Mouse (Mus musculus) olfactory bulb, adult 2 months (tissue): ENCODE data around the gene Fam25c. TPM values are rescaled to one million over a fixed set of nuclear protein-coding genes. Genes with fewer than 3 reads are reported as not detected.

Source experiments
- H3K27ac ChIP-seq: fragments of 200-500 bp; 2 replicates; pipeline ENCODE4 v1.5.1; 2012; ENCODE audit warnings: low read depth, low read length; ENCODE audit not compliant: insufficient read depth
- H3K4me1 ChIP-seq: fragments of 200-500 bp; 2 replicates; pipeline ENCODE4 v1.6.1; 2012; ENCODE audit warnings: low read length; ENCODE audit not compliant: control insufficient read depth, insufficient read depth
- H3K4me3 ChIP-seq: fragments of 200-500 bp; 2 replicates; pipeline ENCODE4 v1.5.1; 2012; ENCODE audit warnings: mild to moderate bottlenecking, low read depth, low read length, moderate library complexity; ENCODE audit not compliant: insufficient read depth
- CTCF ChIP-seq: fragments of 200-500 bp; IDR thresholded peaks from 2 replicates; pipeline ENCODE4 v1.5.1; 2012; ENCODE audit warnings: low read depth, mild to moderate bottlenecking, low read length, moderate library complexity; ENCODE audit not compliant: insufficient read depth
- POLR2A ChIP-seq: fragments of 200-500 bp; IDR thresholded peaks from 2 replicates; pipeline ENCODE4 v1.6.1; 2012; ENCODE audit warnings: mild to moderate bottlenecking, low read depth, low read length, moderate library complexity; ENCODE audit not compliant: insufficient read depth
- WGBS: fragments of 180-500 bp; shearing (Covaris S2); methylation state at CpG from one replicate; pipeline ENCODE4 v1.1.7; 2018; 5-methylcytosine and 5-hydroxymethylcytosine counted together
- polyA plus RNA-seq: library from polyadenylated mRNA; stranded (reverse); fragments of >200 nt; gene quantifications from 2 replicates; pipeline ENCODE4 v1.2.4, GENCODE M21; 2012; ENCODE audit warnings: low replicate concordance; ENCODE audit not compliant: missing spikeins, insufficient read depth, insufficient read length

The Fam25c gene
- not detected in 2 replicates for polyA plus RNA-seq

DNA sequence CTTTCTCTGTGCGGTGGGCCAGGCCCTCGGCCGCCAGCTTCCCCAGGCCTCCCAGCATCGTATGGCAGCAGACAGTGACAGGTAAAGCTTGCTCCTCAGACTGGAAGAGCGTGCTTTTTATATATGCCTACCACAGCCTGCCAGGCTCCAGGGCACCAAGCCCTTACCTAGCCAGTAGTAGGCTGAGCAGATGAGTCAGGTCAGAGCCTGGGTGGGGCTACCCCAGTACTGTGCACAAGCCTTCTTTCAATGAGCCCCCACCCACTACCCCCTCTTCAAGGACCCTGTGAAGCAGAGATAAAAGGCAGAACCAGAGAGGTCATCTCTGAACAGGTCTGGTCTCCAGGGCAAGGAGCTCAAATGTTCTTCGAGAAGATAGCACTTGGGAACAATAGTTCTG, at the start of gene Fam25c:
TSS of gene Fam25c (minus strand) at position 133 of the 400 bp plus-strand sequence.
- TF ChIP-seq POLR2A (no peak), CTCF (no peak)
- Histone ChIP-seq H3K4me1 (peaks cover 17% of the 10 kb centered on the region), H3K4me3 (no peak within 1 kb of the TSS), H3K27ac (no peak within 1 kb of the TSS)
- WGBS = 90% methylated on average over 6 of the region's 6 CpGs

- no peak overlapping the region for H3K27ac ChIP-seq
- H3K4me1 ChIP-seq = no peaks in the 10 kb centered on the region
- no peak overlapping the region for H3K4me3 ChIP-seq
- TF ChIP-seq POLR2A (no peak), CTCF (no peak)
- WGBS = 96% methylated on average over 7 of the region's 7 CpGs
Measured at GRCm38 (mm10) chr14:34403424-34403823, 48.2 kb upstream of the Fam25c start.

GRCm38 (mm10) chr14:34402871-34403270, 47.6 kb upstream of the Fam25c start:
- TF ChIP-seq POLR2A = no peak
- no peak for TF ChIP-seq CTCF
- no peak overlapping the region for H3K27ac ChIP-seq
- no peaks in the 10 kb centered on the region for H3K4me1 ChIP-seq
- H3K4me3 ChIP-seq = no peak overlapping the region
- 80% methylated on average over 8 of the region's 8 CpGs for WGBS

DNA sequence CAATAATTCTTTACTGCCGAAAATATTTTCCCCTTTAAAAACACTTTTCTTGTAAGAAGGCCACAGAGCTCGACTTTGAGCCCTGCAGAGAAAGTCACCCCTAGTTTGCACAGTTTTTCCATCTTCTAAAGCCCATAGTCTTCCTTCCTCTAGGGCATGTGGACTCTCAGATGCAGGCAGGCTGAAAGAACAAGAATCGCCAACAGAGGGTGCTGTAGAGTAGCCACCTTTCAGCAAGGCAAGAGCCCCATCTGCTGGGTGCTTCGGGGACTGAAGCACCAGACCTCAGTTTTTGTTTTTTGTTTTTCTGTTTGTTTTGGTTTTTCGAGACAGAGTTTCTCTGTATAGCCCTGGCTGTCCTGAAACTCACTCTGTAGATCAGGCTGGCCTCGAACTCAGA, 45.9 kb upstream of the Fam25c start:
- TF ChIP-seq POLR2A (no peak), CTCF (peak; percentile 98)
- H3K4me3 ChIP-seq = no peak overlapping the region
- no peak overlapping the region for H3K27ac ChIP-seq
- no peaks in the 10 kb centered on the region for H3K4me1 ChIP-seq
- 43% methylated on average over 6 of the region's 6 CpGs for WGBS

- Histone ChIP-seq H3K4me1 (no peaks in the 10 kb centered on the region), H3K27ac (no peak overlapping the region), H3K4me3 (no peak overlapping the region)
- TF ChIP-seq CTCF = no peak
- TF ChIP-seq POLR2A = no peak
- 72% methylated on average over 3 of the region's 3 CpGs for WGBS
Measured at GRCm38 (mm10) chr14:34400021-34400420, 44.8 kb upstream of the Fam25c start.

GRCm38 (mm10) chr14:34399301-34399700, 44.1 kb upstream of the Fam25c start:
- TF ChIP-seq CTCF = no peak
- TF ChIP-seq POLR2A = no peak
- H3K27ac ChIP-seq = no peak overlapping the region
- 94% methylated on average over 6 of the region's 6 CpGs for WGBS
- H3K4me1 ChIP-seq = no peaks in the 10 kb centered on the region
- H3K4me3 ChIP-seq = no peak overlapping the region

DNA sequence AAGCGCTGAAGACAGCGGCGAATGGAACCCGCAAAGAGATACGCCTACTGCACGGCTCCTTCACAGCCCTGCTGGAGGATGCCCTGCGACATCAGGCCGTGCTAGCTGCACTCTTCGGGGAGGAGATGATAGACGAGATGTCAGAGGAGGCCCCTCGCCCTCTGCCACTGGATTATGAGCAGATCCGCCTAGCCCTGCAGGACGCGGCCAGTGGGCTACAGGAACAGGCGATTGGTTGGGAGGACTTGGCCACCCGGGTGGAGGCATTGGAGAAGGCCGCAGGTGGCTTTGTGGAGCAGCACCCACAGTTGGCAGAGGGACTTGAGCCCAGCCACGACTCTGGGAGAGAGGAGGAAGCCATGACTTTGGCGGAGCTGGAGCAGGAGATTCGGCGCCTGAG, 43.7 kb upstream of the Fam25c start:
- Histone ChIP-seq H3K4me3 (no peak overlapping the region), H3K27ac (no peak overlapping the region), H3K4me1 (no peaks in the 10 kb centered on the region)
- TF ChIP-seq POLR2A (no peak), CTCF (no peak)
- 95% methylated on average over 21 of the region's 21 CpGs for WGBS

- TF ChIP-seq POLR2A = no peak
- TF ChIP-seq CTCF = no peak
- Histone ChIP-seq H3K27ac (no peak overlapping the region), H3K4me1 (no peaks in the 10 kb centered on the region), H3K4me3 (no peak overlapping the region)
- 79% methylated on average over 5 of the region's 5 CpGs for WGBS
Measured at GRCm38 (mm10) chr14:34397871-34398270, 42.6 kb upstream of the Fam25c start.

DNA sequence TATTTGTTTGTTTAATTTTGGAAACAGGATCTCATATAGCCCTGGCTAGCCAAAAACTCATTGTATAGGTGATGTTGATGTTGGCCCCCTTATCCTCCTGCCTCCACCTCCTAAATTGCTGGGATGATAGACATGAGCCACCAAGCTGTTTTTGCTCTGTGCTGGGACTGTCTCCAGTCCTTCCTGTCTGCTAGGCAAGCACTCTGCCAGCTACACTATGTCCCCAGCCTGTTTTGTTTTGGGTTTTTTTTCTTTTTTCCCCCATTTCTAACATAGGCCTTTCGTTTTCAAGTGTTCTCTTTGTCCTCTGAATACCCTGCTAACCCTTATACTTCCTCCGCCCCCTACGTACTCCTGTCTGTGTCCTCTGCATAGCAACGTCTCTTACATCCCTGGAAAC, 38.1 kb upstream of the Fam25c start:
- 45% methylated on average over 4 of the region's 4 CpGs for WGBS

More for the DNA sequence above, 38.1 kb upstream of the Fam25c start:
- Histone ChIP-seq H3K27ac (no peak overlapping the region), H3K4me1 (no peaks in the 10 kb centered on the region), H3K4me3 (no peak overlapping the region)
- no peak for TF ChIP-seq POLR2A
- no peak for TF ChIP-seq CTCF
